Mouse (Mus musculus) liver, adult 2 months (tissue): ENCODE data around the gene Gm45753.

ENCODE experiments used
- CTCF ChIP-seq: fragments of 200-500 bp; IDR thresholded peaks from 2 replicates; pipeline ENCODE4 v1.5.1; 2011; ENCODE audit warnings: low read depth, low read length, control low read depth
- POLR2A ChIP-seq: fragments of 200-500 bp; IDR thresholded peaks from 2 replicates; pipeline ENCODE4 v1.6.1; 2011; ENCODE audit warnings: low read length, control low read depth; ENCODE audit not compliant: insufficient read depth; ENCODE audit errors: extremely low read depth

DNA sequence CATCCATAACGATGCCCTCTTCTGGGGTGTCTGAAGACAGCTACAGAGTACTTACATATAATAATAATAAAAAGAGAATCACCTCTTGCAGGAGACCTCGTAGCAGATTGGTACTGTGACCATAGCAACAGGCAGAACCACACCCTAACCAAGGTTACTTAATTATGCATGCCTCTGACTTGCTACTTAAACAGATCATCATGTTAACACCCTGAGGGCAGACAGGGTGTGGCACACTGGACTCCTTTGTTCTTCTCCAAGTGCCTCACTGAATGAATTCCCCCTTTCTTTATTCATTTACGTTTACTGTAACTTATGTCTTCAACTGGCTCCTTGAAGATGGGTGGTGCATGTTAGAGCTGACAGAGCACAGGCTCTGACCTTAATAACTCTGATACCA is 75.0 kb downstream of the Gm45753 start:
- TF ChIP-seq POLR2A: no peak
- no peak for TF ChIP-seq CTCF
